Mouse (Mus musculus) forebrain, postnatal 0 days (tissue): ENCODE measurements around the gene Gm10197. TPM values are rescaled to one million over a fixed set of nuclear protein-coding genes. Genes with fewer than 3 reads are reported as not detected.

Experiments
- ATAC-seq: fragments of 200-750 bp; cut with Nextera tagmentation; 2 replicates; pipeline ENCODE4 v1.8.0; 2017; ENCODE audit warnings: mild to moderate bottlenecking, moderate library complexity
- DNase-seq: peaks from one replicate; pipeline ENCODE4 v3.0.0-alpha.2; 2015
- H3K27ac ChIP-seq: fragments of 300-500 bp; sonication (generic); 2 replicates; pipeline ENCODE4 v1.5.1; 2014; ENCODE audit warnings: low read depth, mild to moderate bottlenecking, antibody characterized with exemption, low read length, moderate library complexity, mixed read lengths
- H3K27me3 ChIP-seq: fragments of 300-500 bp; sonication (generic); 2 replicates; pipeline ENCODE4 v1.6.1; 2014; ENCODE audit warnings: mild to moderate bottlenecking, low read length, mixed read lengths; ENCODE audit not compliant: insufficient read depth
- H3K36me3 ChIP-seq: fragments of 300-500 bp; sonication (generic); 2 replicates; pipeline ENCODE4 v1.6.1; 2014; ENCODE audit warnings: mild to moderate bottlenecking, moderate library complexity; ENCODE audit not compliant: insufficient read depth
- H3K4me1 ChIP-seq: fragments of 300-500 bp; sonication (generic); 2 replicates; pipeline ENCODE4 v1.6.1; 2014; ENCODE audit warnings: antibody characterized with exemption; ENCODE audit not compliant: insufficient read depth
- H3K4me2 ChIP-seq: fragments of 300-500 bp; sonication (generic); 2 replicates; pipeline ENCODE4 v1.6.1; 2014; ENCODE audit warnings: low read depth, mild to moderate bottlenecking, moderate library complexity
- H3K4me3 ChIP-seq: fragments of 300-500 bp; sonication (generic); 2 replicates; pipeline ENCODE4 v1.5.1; 2014; ENCODE audit warnings: low read depth, low read length, mixed read lengths
- H3K9ac ChIP-seq: fragments of 300-500 bp; sonication (generic); 2 replicates; pipeline ENCODE4 v1.6.1; 2014; ENCODE audit warnings: mild to moderate bottlenecking
- H3K9me3 ChIP-seq: fragments of 300-500 bp; sonication (generic); 2 replicates; pipeline ENCODE4 v1.6.1; 2016; ENCODE audit warnings: low read length
- CTCF ChIP-seq: sonication (generic); IDR thresholded peaks from 2 replicates; pipeline ENCODE4 v1.5.1; 2016; ENCODE audit warnings: antibody characterized with exemption, control low read depth, low read depth
- WGBS: fragments of 180-500 bp; shearing (Covaris S2); extraction: QIAGEN DNeasy Blood & Tissue Kit; methylation state at CpG from one replicate; pipeline ENCODE4 v1.1.7; 2014; 5-methylcytosine and 5-hydroxymethylcytosine counted together
- polyA plus RNA-seq: library from polyadenylated mRNA; unstranded; fragments of >200 nt; fragmentation: Nextera tagmentation; extraction: Ambion mirVana; gene quantifications from 2 replicates; pipeline ENCODE4 v1.2.1, GENCODE M21; 2015
- total RNA-seq: library from RNA; depleted of rRNA; stranded (reverse); fragments of >200 nt; gene quantifications from 2 replicates; pipeline ENCODE4 v1.2.3, GENCODE M21; 2014

The Gm10197 gene
- total and polyA plus RNA-seq, 2 experiments from 2014 or later: not detected

DNA sequence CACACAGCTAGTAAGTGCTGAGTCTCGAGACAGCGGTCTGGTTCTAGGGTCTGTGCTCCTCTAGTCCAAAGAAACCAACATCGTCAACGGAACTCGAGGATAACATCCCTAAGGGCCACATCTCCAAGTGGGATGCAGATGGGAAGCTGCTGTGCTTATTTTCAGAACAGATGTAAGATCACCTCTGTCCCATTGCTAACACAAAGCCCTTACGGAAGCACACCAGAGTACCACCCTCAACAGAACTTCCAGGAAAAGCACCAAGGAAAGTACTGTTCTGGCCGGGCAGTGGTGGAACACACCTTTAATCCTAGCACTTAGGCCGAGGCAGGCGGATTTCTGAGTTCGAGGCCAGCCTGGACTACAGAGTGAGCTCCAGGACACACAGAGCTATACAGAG, 6.9 kb upstream of the Gm10197 start:
- Histone ChIP-seq H3K9me3 (no peaks in the 10 kb centered on the region), H3K27me3 (no peaks in the 10 kb centered on the region), H3K4me2 (no peak overlapping the region), H3K9ac (no peak overlapping the region), H3K27ac (no peak overlapping the region), H3K36me3 (peaks cover 49% of the 10 kb centered on the region), H3K4me1 (no peaks in the 10 kb centered on the region), H3K4me3 (no peak overlapping the region)
- TF ChIP-seq CTCF: no peak
- ATAC-seq (no peak), DNase-seq (no peak)
- 92% methylated on average over 10 of the region's 10 CpGs for WGBS

DNA sequence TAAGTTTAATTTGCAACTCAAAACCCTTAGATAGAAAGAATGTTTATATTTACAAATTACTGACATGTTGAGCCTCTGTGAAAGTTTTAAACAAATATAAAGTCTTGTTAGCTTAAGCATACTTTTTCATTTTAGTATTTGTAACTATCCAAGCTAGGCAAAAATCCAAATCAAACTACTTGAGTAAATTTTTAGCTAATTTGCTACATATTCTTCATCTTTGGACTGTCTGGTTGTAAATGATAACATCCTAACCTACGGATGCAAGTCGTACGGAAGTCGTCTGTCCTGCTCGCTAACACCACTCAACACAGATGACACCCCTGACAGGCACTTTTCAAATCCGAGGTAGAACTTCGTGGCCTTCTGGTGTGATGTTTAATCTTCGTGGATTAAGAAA, 6.1 kb upstream of the Gm10197 start:
- H3K36me3 ChIP-seq: peaks cover 41% of the 10 kb centered on the region
- no peak overlapping the region for H3K4me2 ChIP-seq
- 89% methylated on average over 8 of the region's 8 CpGs for WGBS

DNA sequence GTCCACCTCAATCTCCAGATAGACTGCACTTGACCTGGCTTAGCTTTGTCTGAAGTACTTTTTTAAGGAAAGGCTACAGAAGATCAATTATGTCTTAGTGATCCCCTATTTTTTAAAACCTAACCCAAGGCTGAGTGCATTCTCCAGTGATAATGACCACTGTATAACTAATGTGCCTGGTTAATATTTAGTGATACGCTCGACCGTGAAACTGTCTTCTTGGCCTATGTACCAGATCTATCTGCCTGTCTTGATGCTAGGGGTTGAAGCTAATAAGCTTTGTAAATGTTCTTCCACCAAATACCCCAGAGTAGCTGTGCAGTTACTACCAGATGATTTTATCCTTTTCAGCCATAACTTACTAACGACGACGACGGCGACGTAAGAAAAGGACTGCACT, 4.2 kb upstream of the Gm10197 start:
- WGBS: 92% methylated on average over 9 of the region's 9 CpGs
- H3K4me3 ChIP-seq: no peak overlapping the region
- ATAC-seq (no peak), DNase-seq (no peak)
- peaks cover 37% of the 10 kb centered on the region for H3K36me3 ChIP-seq
- H3K27me3 ChIP-seq: no peaks in the 10 kb centered on the region
- no peak overlapping the region for H3K27ac ChIP-seq
- no peaks in the 10 kb centered on the region for H3K4me1 ChIP-seq
- no peak overlapping the region for H3K9ac ChIP-seq
- no peak for TF ChIP-seq CTCF
- H3K9me3 ChIP-seq: no peaks in the 10 kb centered on the region
- H3K4me2 ChIP-seq: no peak overlapping the region

More for the DNA sequence above, 6.1 kb upstream of the Gm10197 start:
- Histone ChIP-seq H3K9ac (no peak overlapping the region), H3K27ac (no peak overlapping the region), H3K4me1 (no peaks in the 10 kb centered on the region), H3K4me3 (no peak overlapping the region), H3K9me3 (no peaks in the 10 kb centered on the region), H3K27me3 (no peaks in the 10 kb centered on the region)
- TF ChIP-seq CTCF: no peak
- ATAC-seq: no peak
- no peak for DNase-seq

DNA sequence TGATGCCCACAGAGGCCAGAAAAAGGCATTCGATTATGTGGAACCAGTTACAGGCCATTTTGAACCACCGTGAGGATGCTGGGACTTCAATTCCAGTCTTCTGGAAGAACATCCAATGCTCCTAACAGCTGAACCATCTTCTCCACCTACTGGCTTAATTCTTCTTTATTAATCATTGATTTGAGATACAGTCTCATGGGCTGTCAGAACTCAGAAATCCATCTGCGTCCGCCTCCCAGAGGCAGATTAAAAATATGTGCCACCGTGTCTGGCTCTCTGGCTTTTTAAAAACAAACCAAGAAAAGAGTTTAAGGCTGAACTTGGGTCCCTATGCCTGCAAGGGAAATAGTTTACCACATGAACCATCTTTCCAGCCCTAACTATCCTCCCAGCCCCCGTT, 3.7 kb upstream of the Gm10197 start:
- no peaks in the 10 kb centered on the region for H3K27me3 ChIP-seq
- no peak overlapping the region for H3K4me2 ChIP-seq
- no peak for DNase-seq
- H3K27ac ChIP-seq: no peak overlapping the region
- peaks cover 34% of the 10 kb centered on the region for H3K36me3 ChIP-seq
- H3K9ac ChIP-seq: no peak overlapping the region
- WGBS: 94% methylated on average over 6 of the region's 6 CpGs
- no peaks in the 10 kb centered on the region for H3K9me3 ChIP-seq
- no peaks in the 10 kb centered on the region for H3K4me1 ChIP-seq
- H3K4me3 ChIP-seq: no peak overlapping the region
- TF ChIP-seq CTCF: no peak
- no peak for ATAC-seq

DNA sequence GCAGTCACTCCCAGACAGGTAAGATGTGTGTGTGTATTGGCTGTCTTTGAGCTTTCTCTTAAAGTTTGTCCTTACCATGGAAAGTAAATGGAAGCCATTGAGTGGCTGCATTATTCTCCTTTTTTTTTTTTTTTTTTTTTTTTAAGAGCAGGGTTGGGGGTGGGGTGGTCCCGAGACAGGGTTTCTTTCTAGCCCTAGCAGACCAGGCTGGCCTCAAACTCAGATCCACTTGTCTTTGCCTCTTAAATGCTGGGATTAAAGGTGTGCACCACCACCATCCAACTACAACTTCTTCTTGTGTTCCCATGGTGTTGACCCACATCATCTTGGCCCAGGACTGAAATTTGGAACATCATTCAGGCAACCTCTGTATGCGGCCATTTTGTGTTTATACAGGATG, 2.0 kb upstream of the Gm10197 start:
- WGBS: 87% methylated on average over 2 of the region's 2 CpGs
- Histone ChIP-seq H3K9ac (no peak overlapping the region), H3K36me3 (peaks cover 25% of the 10 kb centered on the region), H3K4me3 (no peak overlapping the region), H3K4me1 (no peaks in the 10 kb centered on the region), H3K27ac (no peak overlapping the region), H3K9me3 (no peaks in the 10 kb centered on the region), H3K27me3 (no peaks in the 10 kb centered on the region), H3K4me2 (no peak overlapping the region)
- TF ChIP-seq CTCF: no peak
- DNase-seq: no peak
- no peak for ATAC-seq

DNA sequence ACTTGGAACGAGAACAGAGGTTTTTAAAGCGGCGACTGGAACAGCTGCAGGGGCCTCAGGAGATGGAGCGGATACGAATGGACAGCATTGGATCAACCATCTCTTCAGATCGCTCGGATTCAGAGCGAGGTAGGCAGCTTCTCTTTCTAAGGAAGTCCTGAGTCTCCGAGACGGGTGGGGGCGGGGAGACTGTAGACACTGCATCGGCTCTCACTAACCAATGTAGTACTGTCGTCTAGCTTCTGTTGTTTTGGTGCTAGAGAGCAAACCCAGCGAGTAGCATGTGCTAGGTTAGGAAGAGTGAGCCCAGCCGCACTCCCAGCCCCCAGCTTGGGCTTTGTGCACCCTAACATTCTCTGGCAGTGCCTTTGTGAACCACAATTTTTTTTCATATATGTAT, 1.3 kb downstream of the Gm10197 start:
- no peak for TF ChIP-seq CTCF
- Histone ChIP-seq H3K4me2 (no peak overlapping the region), H3K27ac (no peak overlapping the region), H3K4me3 (no peak overlapping the region), H3K27me3 (no peaks in the 10 kb centered on the region), H3K36me3 (peaks cover 16% of the 10 kb centered on the region), H3K9ac (no peak overlapping the region), H3K9me3 (no peaks in the 10 kb centered on the region), H3K4me1 (no peaks in the 10 kb centered on the region)
- WGBS: 79% methylated on average over 15 of the region's 15 CpGs
- ATAC-seq (no peak), DNase-seq (no peak)

DNA sequence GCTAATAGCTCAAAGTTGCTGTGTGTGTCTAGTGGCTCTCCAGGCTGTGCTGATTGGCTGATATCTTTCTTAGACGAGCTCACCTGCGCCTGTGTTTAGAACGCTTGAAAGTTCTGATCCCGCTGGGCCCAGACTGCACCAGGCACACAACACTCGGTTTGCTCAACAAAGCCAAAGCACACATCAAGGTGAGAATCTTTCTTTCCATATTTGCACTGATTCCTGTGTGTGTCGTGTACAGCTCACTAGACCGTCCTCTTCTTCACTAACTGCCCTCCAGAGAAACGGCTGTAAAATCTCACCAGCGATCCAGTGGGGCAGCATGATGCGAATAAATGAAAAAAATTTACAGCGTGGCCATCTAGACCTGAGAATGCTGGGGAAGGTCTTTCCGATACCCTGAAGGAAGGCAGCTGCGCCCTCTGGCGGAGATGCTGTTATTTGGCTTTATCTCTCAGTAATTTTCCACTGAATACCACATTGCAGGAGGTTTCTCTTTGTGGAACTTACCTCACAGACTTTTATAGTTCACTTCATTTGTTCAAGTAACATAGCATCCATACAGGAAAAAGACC, 2.0 kb downstream of the Gm10197 start:
- ATAC-seq: peak; percentile 65

More for the DNA sequence above, 2.0 kb downstream of the Gm10197 start:
- no peak overlapping the region for H3K4me2 ChIP-seq
- H3K9me3 ChIP-seq: no peaks in the 10 kb centered on the region
- peaks cover 10% of the 10 kb centered on the region for H3K36me3 ChIP-seq
- H3K27me3 ChIP-seq: no peaks in the 10 kb centered on the region
- no peaks in the 10 kb centered on the region for H3K4me1 ChIP-seq
- no peak overlapping the region for H3K9ac ChIP-seq
- 34% methylated on average over 14 of the region's 14 CpGs for WGBS
- DNase-seq: peak; percentile 90
- no peak overlapping the region for H3K27ac ChIP-seq
- TF ChIP-seq CTCF: peak; percentile 89
- H3K4me3 ChIP-seq: no peak overlapping the region
